Mouse (Mus musculus) hindbrain, postnatal 0 days (tissue): Measurements from ENCODE around the gene Rabepk. TPM values are rescaled to one million over a fixed set of nuclear protein-coding genes. Genes with fewer than 3 reads are reported as not detected.

Experiments used
- ATAC-seq: fragments of 200-750 bp; cut with Nextera tagmentation; 2 replicates; pipeline ENCODE4 v1.8.0; 2017; ENCODE audit warnings: mild to moderate bottlenecking, moderate TSS enrichment, moderate library complexity
- DNase-seq: peaks from one replicate; pipeline ENCODE4 v3.0.0-alpha.2; 2015; ENCODE audit warnings: low spot score
- H3K27ac ChIP-seq: fragments of 300-500 bp; sonication (generic); 2 replicates; pipeline ENCODE4 v1.5.1; 2014; ENCODE audit warnings: mild to moderate bottlenecking
- H3K27me3 ChIP-seq: fragments of 300-500 bp; sonication (generic); 2 replicates; pipeline ENCODE4 v1.6.1; 2014; ENCODE audit warnings: low read length, mixed read lengths; ENCODE audit not compliant: insufficient read depth
- H3K36me3 ChIP-seq: fragments of 300-500 bp; sonication (generic); 2 replicates; pipeline ENCODE4 v1.6.1; 2014; ENCODE audit warnings: low read length, mixed read lengths; ENCODE audit not compliant: insufficient read depth
- H3K4me1 ChIP-seq: fragments of 300-500 bp; sonication (generic); 2 replicates; pipeline ENCODE4 v1.6.1; 2014; ENCODE audit warnings: antibody characterized with exemption, low read length, mixed read lengths; ENCODE audit not compliant: insufficient read depth
- H3K4me2 ChIP-seq: fragments of 300-500 bp; sonication (generic); 2 replicates; pipeline ENCODE4 v1.6.1; 2014; ENCODE audit warnings: low read depth, mild to moderate bottlenecking, low read length, moderate library complexity, mixed read lengths
- H3K4me3 ChIP-seq: fragments of 300-500 bp; sonication (generic); 2 replicates; pipeline ENCODE4 v1.5.1; 2014; ENCODE audit warnings: low read length
- H3K9ac ChIP-seq: fragments of 300-500 bp; sonication (generic); replicated peaks from 2 replicates; pipeline ENCODE4 v1.6.1; 2014; ENCODE audit warnings: mild to moderate bottlenecking, low read length, moderate library complexity, mixed read lengths
- H3K9me3 ChIP-seq: fragments of 300-500 bp; sonication (generic); 2 replicates; pipeline ENCODE4 v1.6.1; 2016; ENCODE audit warnings: low read length, mixed read lengths
- CTCF ChIP-seq: IDR thresholded peaks from 2 replicates; pipeline ENCODE4 v1.5.1; 2016; ENCODE audit warnings: antibody characterized with exemption, control low read depth, low read depth
- WGBS: fragments of 180-500 bp; shearing (Covaris S2); extraction: QIAGEN DNeasy Blood & Tissue Kit; methylation state at CpG from one replicate; pipeline ENCODE4 v1.1.7; 2014; 5-methylcytosine and 5-hydroxymethylcytosine counted together
- polyA plus RNA-seq: library from polyadenylated mRNA; unstranded; fragments of >200 nt; fragmentation: Nextera tagmentation; extraction: Ambion mirVana; gene quantifications from 2 replicates; pipeline ENCODE4 v1.2.1, GENCODE M21; 2015
- total RNA-seq: library from RNA; depleted of rRNA; stranded (reverse); fragments of >200 nt; gene quantifications from 2 replicates; pipeline ENCODE4 v1.2.3, GENCODE M21; 2014

Gene Rabepk
- total and polyA plus RNA-seq, 2 experiments from 2014 or later, result 19.0 to 28.8 TPM

DNA sequence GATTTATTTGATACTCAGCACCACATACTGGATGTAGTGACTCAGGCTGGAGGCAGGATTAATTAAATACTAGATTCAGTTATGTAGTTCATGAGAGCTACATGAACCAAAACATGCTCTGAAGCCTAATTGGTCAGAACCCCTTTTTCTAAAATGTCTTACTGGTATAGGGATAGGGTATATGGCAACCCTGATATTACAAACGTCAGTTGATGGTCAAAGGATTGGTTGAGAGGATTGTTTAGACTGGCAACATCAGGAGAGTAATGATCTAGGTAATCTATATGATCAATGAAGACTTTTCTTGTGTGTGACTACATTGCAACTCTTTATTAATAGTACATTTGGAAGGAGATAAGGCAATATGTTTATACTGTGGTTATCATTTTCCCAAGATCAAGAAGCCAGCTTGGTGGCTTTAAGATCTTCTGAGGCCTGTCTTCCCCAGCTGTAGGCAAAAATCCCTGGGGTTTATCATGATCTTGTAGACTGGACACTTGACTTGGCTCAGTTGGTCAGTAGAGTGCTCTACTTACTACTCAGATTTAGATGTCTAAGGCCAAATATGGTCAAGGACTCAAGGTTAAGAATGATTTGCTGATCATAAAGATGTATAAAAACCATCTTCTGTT is 22.4 kb downstream of the Rabepk start:
- Histone ChIP-seq H3K4me1 (peaks cover 26% of the 10 kb centered on the region), H3K4me3 (no peak overlapping the region), H3K9me3 (no peaks in the 10 kb centered on the region), H3K9ac (no peak overlapping the region), H3K27me3 (no peaks in the 10 kb centered on the region), H3K27ac (no peak overlapping the region), H3K36me3 (peaks cover 36% of the 10 kb centered on the region), H3K4me2 (no peak overlapping the region)
- 79% methylated on average over 1 of the region's 1 CpGs for WGBS
- ATAC-seq (no peak), DNase-seq (no peak)
- no peak for TF ChIP-seq CTCF

DNA sequence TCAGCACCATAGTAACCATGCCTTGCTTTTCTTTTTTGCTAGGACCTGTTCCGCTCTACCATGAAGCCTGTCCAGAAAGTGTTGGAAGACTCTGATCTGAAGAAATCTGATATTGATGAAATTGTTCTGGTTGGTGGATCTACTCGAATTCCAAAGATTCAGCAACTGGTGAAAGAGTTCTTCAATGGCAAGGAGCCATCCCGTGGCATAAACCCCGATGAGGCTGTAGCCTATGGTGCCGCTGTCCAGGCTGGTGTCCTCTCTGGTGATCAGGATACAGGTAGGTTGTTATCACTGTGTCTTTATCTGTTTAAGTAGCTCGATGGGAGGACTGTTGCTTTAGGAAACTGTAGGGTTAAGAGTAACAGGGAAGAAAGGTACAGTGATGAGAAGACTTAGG is 25.2 kb downstream of the Rabepk start:
- peaks cover 36% of the 10 kb centered on the region for H3K36me3 ChIP-seq
- H3K4me1 ChIP-seq, result peaks cover 34% of the 10 kb centered on the region
- H3K27me3 ChIP-seq, result no peaks in the 10 kb centered on the region
- 91% methylated on average over 6 of the region's 6 CpGs for WGBS
- no peak overlapping the region for H3K9ac ChIP-seq
- DNase-seq, result no peak
- no peak overlapping the region; the same call in 1 of the 2 replicates for H3K4me2 ChIP-seq
- no peak overlapping the region for H3K27ac ChIP-seq
- TF ChIP-seq CTCF, result no peak
- no peaks in the 10 kb centered on the region for H3K9me3 ChIP-seq
- no peak overlapping the region for H3K4me3 ChIP-seq
- ATAC-seq, result no peak

DNA sequence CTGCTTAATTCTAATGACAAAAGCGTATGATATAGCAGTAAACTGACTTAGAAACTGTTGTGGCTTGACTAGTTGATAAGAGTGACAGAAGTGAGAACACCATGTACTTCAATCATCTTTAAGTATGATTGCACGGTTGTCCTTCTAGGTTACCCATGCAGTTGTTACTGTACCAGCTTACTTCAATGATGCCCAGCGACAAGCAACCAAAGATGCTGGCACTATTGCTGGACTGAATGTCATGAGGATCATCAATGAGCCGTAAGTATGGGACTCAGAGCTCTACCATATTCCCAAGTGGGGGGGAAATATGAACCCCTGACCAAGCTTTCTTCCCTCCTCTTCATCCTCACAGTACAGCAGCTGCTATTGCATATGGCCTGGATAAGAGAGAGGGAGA is 26.0 kb downstream of the Rabepk start:
- Histone ChIP-seq H3K4me3 (peak overlapping the region; percentile 95; the same call in 1 of the 2 replicates), H3K27me3 (no peaks in the 10 kb centered on the region), H3K9ac (no peak overlapping the region), H3K4me1 (peaks cover 34% of the 10 kb centered on the region), H3K9me3 (no peaks in the 10 kb centered on the region), H3K36me3 (peaks cover 36% of the 10 kb centered on the region), H3K4me2 (peak overlapping the region; percentile 73), H3K27ac (no peak overlapping the region)
- DNase-seq (no peak), ATAC-seq (no peak)
- TF ChIP-seq CTCF, result no peak
- WGBS, result 86% methylated on average over 4 of the region's 4 CpGs

DNA sequence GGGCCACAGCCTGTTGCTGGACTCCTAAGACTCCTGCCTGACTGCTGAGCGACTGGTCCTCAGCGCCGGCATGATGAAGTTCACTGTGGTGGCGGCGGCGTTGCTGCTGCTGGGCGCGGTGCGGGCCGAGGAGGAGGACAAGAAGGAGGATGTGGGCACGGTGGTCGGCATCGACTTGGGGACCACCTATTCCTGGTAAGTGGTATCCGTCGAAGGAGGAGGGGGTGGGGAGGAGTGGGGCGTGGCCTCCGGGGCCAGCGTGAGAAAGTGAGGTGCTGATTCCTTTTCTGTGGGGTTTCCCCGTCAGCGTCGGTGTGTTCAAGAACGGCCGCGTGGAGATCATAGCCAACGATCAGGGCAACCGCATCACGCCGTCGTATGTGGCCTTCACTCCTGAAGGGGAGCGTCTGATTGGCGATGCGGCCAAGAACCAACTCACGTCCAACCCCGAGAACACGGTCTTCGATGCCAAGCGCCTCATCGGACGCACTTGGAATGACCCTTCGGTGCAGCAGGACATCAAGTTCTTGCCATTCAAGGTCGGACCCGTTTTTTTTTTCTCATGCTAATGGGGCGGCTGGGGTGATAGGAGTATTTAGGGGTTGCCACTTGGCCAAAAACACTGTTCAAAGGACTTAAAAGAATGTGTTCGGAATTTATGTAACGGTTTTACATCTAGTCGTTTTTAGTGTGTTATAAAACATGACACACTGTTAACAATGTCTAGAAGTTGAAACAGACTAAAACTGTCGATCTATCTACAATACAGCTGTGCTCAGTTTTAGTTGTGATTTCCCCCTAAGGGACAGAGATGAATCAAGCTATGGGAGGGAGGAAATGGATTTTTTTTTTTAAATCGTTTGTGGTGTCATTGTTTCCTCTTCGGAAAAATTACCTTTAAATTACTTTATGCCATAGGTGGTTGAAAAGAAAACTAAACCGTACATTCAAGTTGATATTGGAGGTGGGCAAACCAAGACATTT is 27.2 kb downstream of the Rabepk start:
- ATAC-seq, result no peak; the same call in 1 of the 2 replicates
- peak overlapping the region; percentile 96 for H3K9ac ChIP-seq
- peaks cover 33% of the 10 kb centered on the region for H3K4me1 ChIP-seq
- H3K36me3 ChIP-seq, result peaks cover 35% of the 10 kb centered on the region
- peak overlapping the region; percentile 73 for H3K4me2 ChIP-seq
- H3K4me3 ChIP-seq, result peak overlapping the region; percentile 95
- no peaks in the 10 kb centered on the region for H3K27me3 ChIP-seq
- H3K9me3 ChIP-seq, result no peaks in the 10 kb centered on the region
- peak; percentile 40 for DNase-seq
- TF ChIP-seq CTCF, result no peak
- H3K27ac ChIP-seq, result peak overlapping the region; percentile 94
- 3% methylated on average over 50 of the region's 50 CpGs for WGBS

DNA sequence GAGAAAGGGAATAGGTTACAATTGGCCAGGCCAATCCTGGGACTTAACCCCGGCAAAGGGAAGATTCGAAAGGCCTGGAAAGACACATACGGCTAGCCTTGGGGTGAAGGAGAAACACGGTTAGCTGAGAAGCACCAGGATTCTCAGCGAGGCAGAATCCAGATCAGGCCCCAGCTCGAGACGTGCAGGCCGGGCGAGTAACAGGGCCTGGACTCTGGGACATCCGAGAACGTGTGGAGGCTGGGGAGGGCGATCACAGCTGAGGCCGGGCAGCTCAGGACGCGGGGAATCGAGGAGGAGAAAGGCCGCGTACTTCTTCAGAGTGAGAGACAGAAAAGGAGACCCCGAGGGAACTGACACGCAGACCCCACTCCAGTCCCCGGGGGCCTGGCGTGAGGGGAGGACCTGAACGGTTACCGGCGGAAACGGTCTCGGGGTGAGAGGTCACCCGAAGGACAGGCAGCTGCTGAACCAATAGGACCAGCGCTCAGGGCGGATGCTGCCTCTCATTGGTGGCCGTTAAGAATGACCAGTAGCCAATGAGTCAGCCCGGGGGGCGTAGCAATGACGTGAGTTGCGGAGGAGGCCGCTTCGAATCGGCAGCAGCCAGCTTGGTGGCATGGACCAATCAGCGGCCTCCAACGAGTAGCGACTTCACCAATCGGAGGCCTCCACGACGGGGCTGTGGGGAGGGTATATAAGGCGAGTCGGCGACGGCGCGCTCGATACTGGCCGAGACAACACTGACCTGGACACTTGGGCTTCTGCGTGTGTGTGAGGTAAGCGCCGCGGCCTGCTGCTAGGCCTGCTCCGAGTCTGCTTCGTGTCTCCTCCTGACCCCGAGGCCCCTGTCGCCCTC is 28.1 kb downstream of the Rabepk start, which contains the start of gene Hspa5:
TSS of gene Hspa5 (plus strand) at position 603 of the 859 bp plus-strand sequence.
- peak within 1 kb of the TSS; percentile 73 for H3K4me2 ChIP-seq
- under 1% methylated on average over 60 of the region's 60 CpGs for WGBS
- peaks cover 28% of the 10 kb centered on the region for H3K4me1 ChIP-seq
- H3K9ac ChIP-seq, result peak within 1 kb of the TSS; percentile 96
- H3K36me3 ChIP-seq, result peaks cover 27% of the 10 kb centered on the region
- no peaks in the 10 kb centered on the region for H3K9me3 ChIP-seq
- DNase-seq, result peak; percentile 100
- peak within 1 kb of the TSS; percentile 95 for H3K4me3 ChIP-seq
- ATAC-seq, result peak; percentile 99
- no peaks in the 10 kb centered on the region for H3K27me3 ChIP-seq
- no peak for TF ChIP-seq CTCF
- H3K27ac ChIP-seq, result peak within 1 kb of the TSS; percentile 98

DNA sequence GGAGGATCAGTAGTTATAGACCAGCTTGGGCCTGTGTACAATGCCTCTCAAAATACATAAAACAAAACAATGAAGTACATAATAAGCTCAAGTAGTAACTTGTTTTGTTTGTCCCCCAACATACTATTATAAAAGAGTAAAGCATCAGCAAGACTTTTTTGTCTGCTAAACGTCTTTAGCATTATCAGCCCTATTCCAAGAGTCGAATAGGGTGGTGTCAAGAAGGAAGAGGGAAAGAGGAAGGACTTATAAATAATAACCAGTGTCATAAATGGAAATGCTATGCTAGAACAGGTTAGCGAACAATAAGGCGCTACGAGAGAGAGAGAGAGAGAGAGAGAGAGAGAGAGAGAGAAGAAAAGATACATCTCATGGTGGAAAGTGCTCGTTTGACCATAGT is 28.8 kb downstream of the Rabepk start:
- H3K27me3 ChIP-seq, result no peaks in the 10 kb centered on the region
- H3K4me3 ChIP-seq, result peak overlapping the region; percentile 95
- peak overlapping the region; percentile 98 for H3K27ac ChIP-seq
- peak overlapping the region; percentile 83 for H3K9ac ChIP-seq
- DNase-seq (no peak), ATAC-seq (no peak)
- peaks cover 25% of the 10 kb centered on the region for H3K4me1 ChIP-seq
- peak overlapping the region; percentile 61 for H3K4me2 ChIP-seq
- peaks cover 23% of the 10 kb centered on the region for H3K36me3 ChIP-seq
- WGBS, result 5% methylated on average over 6 of the region's 6 CpGs
- no peaks in the 10 kb centered on the region for H3K9me3 ChIP-seq
- no peak for TF ChIP-seq CTCF
